Mouse (Mus musculus) neural tube, embryonic 11.5 days (tissue): ENCODE results near the gene Prkcb. TPM values are rescaled to one million over a fixed set of nuclear protein-coding genes. Genes with fewer than 3 reads are reported as not detected.

Experiments
- ATAC-seq: fragments of 200-750 bp; cut with Nextera tagmentation; 2 replicates; pipeline ENCODE4 v1.8.0; 2017; ENCODE audit warnings: moderate number of reproducible peaks, mild to moderate bottlenecking, moderate TSS enrichment, moderate library complexity; ENCODE audit not compliant: insufficient read depth, low FRiP score, low TSS enrichment
- DNase-seq: peaks from one replicate; pipeline ENCODE4 v3.0.0-alpha.2; 2015; ENCODE audit warnings: low spot score
- H3K27ac ChIP-seq: fragments of 300-500 bp; sonication (generic); 2 replicates; pipeline ENCODE4 v1.5.1; 2014; ENCODE audit warnings: low read depth, mild to moderate bottlenecking, low read length
- H3K27me3 ChIP-seq: fragments of 300-500 bp; sonication (generic); 2 replicates; pipeline ENCODE4 v1.6.1; 2014; ENCODE audit warnings: mild to moderate bottlenecking, low read length, mixed read lengths; ENCODE audit not compliant: control insufficient read depth, insufficient read depth
- H3K36me3 ChIP-seq: fragments of 300-500 bp; sonication (generic); 2 replicates; pipeline ENCODE4 v1.6.1; 2014; ENCODE audit warnings: mild to moderate bottlenecking, low read length, moderate library complexity, mixed read lengths; ENCODE audit not compliant: control insufficient read depth, insufficient read depth
- H3K4me1 ChIP-seq: fragments of 300-500 bp; sonication (generic); 2 replicates; pipeline ENCODE4 v1.6.1; 2014; ENCODE audit warnings: low read length, mixed read lengths; ENCODE audit not compliant: control insufficient read depth, insufficient read depth
- H3K4me2 ChIP-seq: fragments of 300-500 bp; sonication (generic); 2 replicates; pipeline ENCODE4 v1.6.1; 2014; ENCODE audit warnings: low read depth, mild to moderate bottlenecking, moderate library complexity
- H3K4me3 ChIP-seq: fragments of 300-500 bp; sonication (generic); 2 replicates; pipeline ENCODE4 v1.5.1; 2014; ENCODE audit warnings: low read depth, low read length
- H3K9ac ChIP-seq: fragments of 300-500 bp; sonication (generic); 2 replicates; pipeline ENCODE4 v1.6.1; 2014; ENCODE audit warnings: mild to moderate bottlenecking, low read length
- H3K9me3 ChIP-seq: fragments of 300-500 bp; sonication (generic); 2 replicates; pipeline ENCODE4 v1.6.1; 2016; ENCODE audit warnings: low read length; ENCODE audit not compliant: control insufficient read depth
- WGBS: fragments of 180-500 bp; shearing (Covaris S2); extraction: QIAGEN DNeasy Blood & Tissue Kit; methylation state at CpG from one replicate; pipeline ENCODE4 v1.1.7; 2014; 5-methylcytosine and 5-hydroxymethylcytosine counted together
- polyA plus RNA-seq: library from polyadenylated mRNA; unstranded; fragments of >200 nt; fragmentation: Nextera tagmentation; extraction: Ambion mirVana; gene quantifications from 2 replicates; pipeline ENCODE4 v1.2.1, GENCODE M21; 2014

Prkcb gene
- polyA plus RNA-seq, 1 experiment from 2014 or later: 13.4 TPM

- no peaks in the 10 kb centered on the region for H3K9me3 ChIP-seq
- DNase-seq (no peak), ATAC-seq (no peak)
- no peaks in the 10 kb centered on the region for H3K27me3 ChIP-seq
- no peak overlapping the region for H3K4me3 ChIP-seq
- H3K4me2 ChIP-seq: no peak overlapping the region
- no peak overlapping the region for H3K9ac ChIP-seq
- no peaks in the 10 kb centered on the region for H3K4me1 ChIP-seq
- H3K27ac ChIP-seq: no peak overlapping the region
- WGBS: 94% methylated on average over 5 of the region's 5 CpGs
- no peaks in the 10 kb centered on the region for H3K36me3 ChIP-seq
Observed at GRCm38 (mm10) chr7:122633463-122633862, 344.9 kb downstream of the Prkcb start.

GRCm38 (mm10) chr7:122643676-122644075 lies 355.1 kb downstream of the Prkcb start:
- H3K27me3 ChIP-seq: no peaks in the 10 kb centered on the region
- WGBS: 83% methylated on average over 8 of the region's 8 CpGs
- no peak overlapping the region for H3K9ac ChIP-seq
- H3K4me1 ChIP-seq: no peaks in the 10 kb centered on the region
- ATAC-seq (no peak), DNase-seq (no peak)
- no peaks in the 10 kb centered on the region for H3K9me3 ChIP-seq
- no peak overlapping the region for H3K4me2 ChIP-seq
- H3K4me3 ChIP-seq: no peak overlapping the region
- H3K27ac ChIP-seq: no peak overlapping the region
- no peaks in the 10 kb centered on the region for H3K36me3 ChIP-seq

- ATAC-seq: no peak
- Histone ChIP-seq H3K4me3 (no peak overlapping the region), H3K4me2 (no peak overlapping the region), H3K36me3 (no peaks in the 10 kb centered on the region), H3K9ac (no peak overlapping the region), H3K27ac (no peak overlapping the region), H3K4me1 (no peaks in the 10 kb centered on the region), H3K9me3 (no peaks in the 10 kb centered on the region), H3K27me3 (no peaks in the 10 kb centered on the region)
- WGBS: 85% methylated on average over 10 of the region's 10 CpGs
- DNase-seq: no peak
Observed at GRCm38 (mm10) chr7:122649306-122649705, 360.8 kb downstream of the Prkcb start.

GRCm38 (mm10) chr7:122652523-122652922 lies 364.0 kb downstream of the Prkcb start:
- H3K4me2 ChIP-seq: no peak overlapping the region
- no peaks in the 10 kb centered on the region for H3K4me1 ChIP-seq
- ATAC-seq: no peak
- H3K27ac ChIP-seq: no peak overlapping the region
- no peaks in the 10 kb centered on the region for H3K9me3 ChIP-seq
- no peaks in the 10 kb centered on the region for H3K36me3 ChIP-seq
- no peak overlapping the region for H3K4me3 ChIP-seq
- DNase-seq: no peak
- no peak overlapping the region for H3K9ac ChIP-seq
- H3K27me3 ChIP-seq: no peaks in the 10 kb centered on the region
- 90% methylated on average over 3 of the region's 3 CpGs for WGBS

- Histone ChIP-seq H3K36me3 (no peaks in the 10 kb centered on the region), H3K4me2 (no peak overlapping the region), H3K4me1 (no peaks in the 10 kb centered on the region), H3K27ac (no peak overlapping the region), H3K27me3 (no peaks in the 10 kb centered on the region), H3K4me3 (no peak overlapping the region), H3K9me3 (no peaks in the 10 kb centered on the region), H3K9ac (no peak overlapping the region)
- ATAC-seq (no peak), DNase-seq (no peak)
- WGBS: 91% methylated on average over 3 of the region's 3 CpGs
Observed at GRCm38 (mm10) chr7:122656671-122657070, 368.1 kb downstream of the Prkcb start.

GRCm38 (mm10) chr7:122657423-122658126 lies 369.0 kb downstream of the Prkcb start:
- 93% methylated on average over 5 of the region's 5 CpGs for WGBS
- ATAC-seq (no peak), DNase-seq (no peak)
- H3K9me3 ChIP-seq: no peaks in the 10 kb centered on the region
- H3K4me2 ChIP-seq: no peak overlapping the region
- no peaks in the 10 kb centered on the region for H3K27me3 ChIP-seq
- H3K36me3 ChIP-seq: no peaks in the 10 kb centered on the region
- H3K4me1 ChIP-seq: no peaks in the 10 kb centered on the region
- H3K27ac ChIP-seq: no peak overlapping the region
- H3K4me3 ChIP-seq: no peak overlapping the region
- no peak overlapping the region for H3K9ac ChIP-seq

- no peak for ATAC-seq
- H3K36me3 ChIP-seq: no peaks in the 10 kb centered on the region
- WGBS: 81% methylated on average over 7 of the region's 7 CpGs
Observed at GRCm38 (mm10) chr7:122665311-122666049, 376.9 kb downstream of the Prkcb start.

GRCm38 (mm10) chr7:122667903-122668302 lies 379.4 kb downstream of the Prkcb start:
- DNase-seq: peak; percentile 20
- ATAC-seq: no peak
- H3K27me3 ChIP-seq: peaks cover 3% of the 10 kb centered on the region; the same call in 1 of the 2 replicates
- no peak overlapping the region for H3K27ac ChIP-seq
- WGBS: 31% methylated on average over 5 of the region's 5 CpGs
- no peak overlapping the region for H3K9ac ChIP-seq
- no peaks in the 10 kb centered on the region for H3K36me3 ChIP-seq
- H3K4me3 ChIP-seq: no peak overlapping the region
- no peaks in the 10 kb centered on the region for H3K4me1 ChIP-seq
- H3K9me3 ChIP-seq: no peaks in the 10 kb centered on the region
- H3K4me2 ChIP-seq: no peak overlapping the region

More at GRCm38 (mm10) chr7:122665311-122666049, 376.9 kb downstream of the Prkcb start:
- Histone ChIP-seq H3K27me3 (no peaks in the 10 kb centered on the region), H3K9me3 (no peaks in the 10 kb centered on the region), H3K9ac (no peak overlapping the region), H3K4me3 (no peak overlapping the region), H3K27ac (no peak overlapping the region), H3K4me2 (no peak overlapping the region), H3K4me1 (no peaks in the 10 kb centered on the region)
- no peak for DNase-seq

GRCm38 (mm10) chr7:122670442-122670872 lies 381.9 kb downstream of the Prkcb start, which contains the start of gene Cacng3:
Cacng3 (plus strand) TSS chr7:122670492.
- H3K4me2 ChIP-seq: peak within 1 kb of the TSS; percentile 35
- 17% methylated on average over 13 of the region's 13 CpGs for WGBS

More at GRCm38 (mm10) chr7:122670442-122670872, 381.9 kb downstream of the Prkcb start, which contains the start of gene Cacng3:
- H3K9ac ChIP-seq: no peak within 1 kb of the TSS
- no peaks in the 10 kb centered on the region for H3K36me3 ChIP-seq
- ATAC-seq (no peak), DNase-seq (no peak)
- no peak within 1 kb of the TSS for H3K27ac ChIP-seq
- no peaks in the 10 kb centered on the region for H3K4me1 ChIP-seq
- peak within 1 kb of the TSS; percentile 12; the same call in 1 of the 2 replicates for H3K4me3 ChIP-seq
- H3K27me3 ChIP-seq: peaks cover 3% of the 10 kb centered on the region; the same call in 1 of the 2 replicates
- no peaks in the 10 kb centered on the region for H3K9me3 ChIP-seq
